Mouse (Mus musculus) megakaryocyte, embryonic 14.5 days (primary cell): ENCODE data around the gene St5.

ENCODE experiments used
- FLI1 ChIP-seq: IDR thresholded peaks from 2 replicates; pipeline ENCODE4 v1.6.1; 2012; ENCODE audit warnings: low read length, inconsistent platforms, mixed read lengths
- GATA1 ChIP-seq: IDR thresholded peaks from 3 replicates; pipeline ENCODE4 v1.6.1; 2012; ENCODE audit warnings: mixed read lengths, low read length, inconsistent platforms, borderline replicate concordance

- TF ChIP-seq GATA1 (no peak), FLI1 (no peak)
Measured at GRCm38 (mm10) chr7:109739822-109740370, 36.5 kb upstream of the St5 start.
